Mouse (Mus musculus) G1E (cell line): ENCODE data around the gene Nectin4.

Experiments
- CTCF ChIP-seq: IDR thresholded peaks from 2 replicates; pipeline ENCODE4 v1.5.1; 2012; ENCODE audit warnings: low read depth, low read length, inconsistent platforms, mixed read lengths
- GATA1 ChIP-seq: IDR thresholded peaks from 2 replicates; pipeline ENCODE4 v1.6.1; 2012; ENCODE audit warnings: borderline replicate concordance, low read length, inconsistent platforms, mixed read lengths
- POLR2AphosphoS5 ChIP-seq: IDR thresholded peaks from 2 replicates; pipeline ENCODE4 v1.6.1; 2012; ENCODE audit warnings: low read depth, low read length, inconsistent platforms; ENCODE audit not compliant: insufficient replicate concordance
- TAL1 ChIP-seq: conservative IDR thresholded peaks from 2 replicates; pipeline ENCODE4 v1.6.1; 2012; ENCODE audit warnings: low read depth, low read length, inconsistent platforms, mixed read lengths

- no peak for TF ChIP-seq CTCF
- TF ChIP-seq GATA1: no peak
- no peak for TF ChIP-seq TAL1
- no peak for TF ChIP-seq POLR2AphosphoS5
Observed at GRCm38 (mm10) chr1:171418660-171419059, 48.8 kb downstream of the Nectin4 start, which contains the start of gene Tstd1.
